8 mouse cellular contexts compared by ENCODE assay signal in genomic region chr2:61656421-61657411, GRCm38 (mm10). TPM values are rescaled to one million over a fixed set of nuclear protein-coding genes. Genes with fewer than 3 reads are reported as not detected.
DNase-seq lines count a peak whose midpoint lies in the region; ATAC-seq and TF ChIP-seq lines count a peak whose summit lies in the region.

No protein-coding gene starts in this region.

- H3K4me1 ChIP-seq in hindbrain, postnatal 0 days (ENCODE audit: insufficient read depth, low read length) = no peaks in the 10 kb centered on the region

- no peaks in the 10 kb centered on the region for H3K9me3 ChIP-seq in hindbrain, postnatal 0 days (ENCODE audit: low read length)

- peak overlapping the region; percentile 69 for H3K4me2 ChIP-seq in hindbrain, postnatal 0 days (ENCODE audit: low read depth, low read length)

- peak overlapping the region; percentile 69 for H3K4me3 ChIP-seq in hindbrain, postnatal 0 days (ENCODE audit: low read length)

- peak; percentile 39 for DNase-seq in adrenal gland, adult 8-10 months
- peak; percentile 71 to 76 for DNase-seq in cerebellum, postnatal 36 days
- DNase-seq in frontal cortex, postnatal 25 days (ENCODE audit: low spot score in 2 of 2) = peak; percentile 65 to 73
- DNase-seq in hindbrain, postnatal 0 days (ENCODE audit: low spot score) = peak; percentile 88
- peak; percentile 85 to 92 for DNase-seq in left cerebral cortex, adult 18-20 months (ENCODE audit: low spot score in 2 of 2)
- peak; percentile 54 to 64 for DNase-seq in lung, postnatal 4 days
- DNase-seq in right cerebral cortex, adult 2 months (ENCODE audit: low spot score in 2 of 2) = peak; percentile 89 to 90
- DNase-seq in adipocyte (ENCODE audit: low spot score) = no peak

- no peaks in the 10 kb centered on the region for H3K27me3 ChIP-seq in hindbrain, postnatal 0 days (ENCODE audit: insufficient read depth, low read length)

- peak overlapping the region; percentile 84 for H3K27ac ChIP-seq in hindbrain, postnatal 0 days

- H3K36me3 ChIP-seq in hindbrain, postnatal 0 days (ENCODE audit: insufficient read depth, low read length) = no peaks in the 10 kb centered on the region

- peak overlapping the region; percentile 80 for H3K9ac ChIP-seq in hindbrain, postnatal 0 days (replicated peaks; ENCODE audit: low read length)

- under 1% methylated on average over 70 of the region's 85 CpGs for WGBS in hindbrain, postnatal 0 days

- peak; percentile 91 for ATAC-seq in hindbrain, postnatal 0 days

- TF ChIP-seq CTCF in hindbrain, postnatal 0 days (IDR thresholded peaks at IDR 0.05; ENCODE audit: low read depth) = no peak

RNA-seq across cellular contexts. Expression of gene Psmd14, which starts 54.8 kb away (rescaled TPM):
- total RNA-seq in adrenal gland, adult 8-10 months (2022) = 100 to 1,000 TPM in 3 of 4 experiments, 10 to 100 TPM in 1; 98.3 to 104 (median 101) TPM
- total RNA-seq in hindbrain, postnatal 0 days (2014; rRNA removed) = 84.3 and 93.1 TPM in 2 replicates
- polyA plus RNA-seq in hindbrain, postnatal 0 days (2015; fragmentation: Nextera tagmentation; extraction: Ambion mirVana) = 200 TPM in 2 replicates
- 100 to 1,000 TPM; 105 to 107 TPM for total RNA-seq in left cerebral cortex, adult 18-20 months (2021)
